Comparison of ENCODE assay signal across 9 mouse cellular contexts in the genomic region with DNA sequence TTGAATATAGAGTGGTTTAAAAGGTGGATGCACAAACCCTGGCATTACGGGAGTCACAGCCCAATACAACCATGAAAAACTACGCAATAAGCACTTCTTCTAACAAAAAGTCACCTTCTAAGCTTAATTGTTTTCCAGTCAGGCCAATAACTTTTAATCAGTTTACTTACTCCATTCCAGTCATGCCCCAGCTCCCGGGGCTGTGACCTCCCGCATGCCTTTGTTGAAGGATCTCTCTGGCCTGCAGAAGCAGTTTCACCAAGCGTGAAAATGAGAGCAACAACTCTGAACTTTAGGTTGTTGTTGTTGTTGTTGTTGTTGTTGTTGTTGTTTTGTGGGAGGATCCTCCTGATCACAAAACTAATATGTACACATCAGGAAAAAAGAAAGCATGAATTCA.
"Had no signal": no experiment of that assay in that cellular context is flagged by ENCODE, and none has a peak within 500 bp of the region (broad histone marks: within the 10 kb centered on the region; RNA-seq: fewer than 3 reads in every experiment).

No protein-coding gene starts in this region.

- H3K9ac ChIP-seq: intestine, embryonic 15.5 days; liver, embryonic 13.5 days; liver, postnatal 0 days; lung, embryonic 15.5 days; midbrain, embryonic 12.5 days had no signal

- H3K9me3 ChIP-seq: intestine, embryonic 15.5 days; limb, embryonic 10.5 days; liver, embryonic 13.5 days; lung, embryonic 15.5 days; midbrain, embryonic 12.5 days had no signal

- DNase-seq: liver, embryonic 13.5 days; liver, postnatal 0 days; right cerebral cortex, postnatal 14 days; thymus, postnatal 4 days had no signal

- H3K27ac ChIP-seq: intestine, embryonic 15.5 days; left cerebral cortex, adult 2 months; limb, embryonic 10.5 days; liver, embryonic 13.5 days; lung, embryonic 15.5 days; midbrain, embryonic 12.5 days had no signal

- ATAC-seq: intestine, embryonic 15.5 days; liver, postnatal 0 days had no signal

- H3K27me3 ChIP-seq: intestine, embryonic 15.5 days; liver, embryonic 13.5 days; lung, embryonic 15.5 days; midbrain, embryonic 12.5 days had no signal

- H3K4me3 ChIP-seq: intestine, embryonic 15.5 days; left cerebral cortex, adult 2 months; limb, embryonic 10.5 days; liver, embryonic 13.5 days; lung, embryonic 15.5 days; midbrain, embryonic 12.5 days had no signal

- H3K4me2 ChIP-seq: intestine, embryonic 15.5 days; liver, embryonic 13.5 days; lung, embryonic 15.5 days; midbrain, embryonic 12.5 days had no signal

- H3K4me1 ChIP-seq: intestine, embryonic 15.5 days; midbrain, embryonic 12.5 days had no signal

- H3K36me3 ChIP-seq: intestine, embryonic 15.5 days; limb, embryonic 10.5 days; liver, embryonic 13.5 days; lung, embryonic 15.5 days; midbrain, embryonic 12.5 days had no signal
